Mouse (Mus musculus) embryo, embryonic 11 days (tissue): ENCODE measurements around the gene Dlg2.
"Not testable (repeated sequence)": the region's sequence is repeated elsewhere in the genome, so short reads cannot be mapped to it uniquely, and the experiment has no call there.

ENCODE experiments used
- DNase-seq: peaks from one replicate; pipeline ENCODE4 v3.0.0-alpha.2; 2015

Gene Dlg2

DNA sequence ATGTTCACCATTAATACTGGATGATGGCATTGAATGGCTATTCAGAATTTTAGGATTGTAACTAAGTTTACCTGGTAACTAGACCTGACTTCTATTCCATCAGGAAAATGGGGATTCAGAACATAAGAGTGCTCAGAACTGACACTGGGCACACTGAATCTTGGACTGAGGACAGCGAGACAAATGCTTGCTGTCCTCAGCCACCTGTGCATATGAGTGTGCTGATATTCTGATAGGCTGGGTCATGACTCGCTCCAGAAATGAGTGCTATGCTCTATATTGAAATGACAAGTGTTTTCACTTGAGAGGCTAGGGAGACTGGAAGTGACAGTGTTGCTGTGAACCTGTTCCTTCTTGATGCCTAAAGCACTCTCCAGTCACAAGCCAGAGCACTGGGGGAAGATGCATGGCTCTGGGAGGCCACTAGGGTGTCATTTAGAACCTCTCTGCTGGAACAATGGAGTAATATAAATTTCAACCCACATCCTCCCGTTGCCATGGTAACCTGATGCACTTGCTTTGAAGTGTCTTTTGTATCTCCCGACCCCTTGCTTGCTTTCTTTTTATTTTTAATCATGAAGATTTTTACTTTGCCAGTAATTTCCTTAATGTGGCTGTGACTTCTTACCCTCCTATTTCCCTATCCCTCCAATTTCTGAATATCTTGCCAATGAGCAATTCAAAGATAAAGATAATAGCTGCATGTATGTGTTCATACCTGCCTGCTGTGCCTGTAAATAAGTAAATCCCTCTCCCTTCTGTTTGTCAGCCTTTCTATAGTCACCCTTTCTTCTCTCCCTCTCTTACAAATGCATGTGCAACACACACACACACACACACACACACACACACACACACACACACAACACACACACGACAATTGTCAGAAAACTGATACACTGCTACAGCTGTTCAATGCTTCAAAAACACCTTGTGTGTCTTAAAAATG is 367.1 kb downstream of the Dlg2 start:
- DNase-seq = peak; percentile 67

- not testable (repeated sequence) for DNase-seq
These were observed 400.3 kb downstream of the Dlg2 start for GRCm38 (mm10) chr7:90876796-90877195.

DNA sequence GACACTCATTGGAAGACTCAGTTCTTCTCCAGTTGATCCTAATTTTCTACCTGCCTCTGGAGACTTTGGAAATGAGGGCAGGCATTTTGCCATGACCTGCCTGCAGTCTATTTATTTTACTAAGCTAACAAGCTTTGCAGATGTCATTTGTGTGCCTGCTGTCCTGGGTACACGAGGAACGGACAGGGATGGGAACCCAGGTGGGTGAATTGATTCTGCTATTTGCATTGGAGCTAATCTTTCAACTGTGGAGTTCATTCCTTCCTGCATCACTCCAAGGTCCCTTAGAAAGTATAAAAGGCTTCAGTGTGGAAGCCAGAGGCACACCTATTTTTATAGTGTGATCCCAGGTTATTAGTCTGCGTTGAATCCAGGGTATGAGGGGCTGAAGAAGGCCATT is 406.3 kb downstream of the Dlg2 start:
- DNase-seq = no peak

- DNase-seq = peak; percentile 33
These were observed 410.0 kb downstream of the Dlg2 start for GRCm38 (mm10) chr7:90886396-90887006.

DNA sequence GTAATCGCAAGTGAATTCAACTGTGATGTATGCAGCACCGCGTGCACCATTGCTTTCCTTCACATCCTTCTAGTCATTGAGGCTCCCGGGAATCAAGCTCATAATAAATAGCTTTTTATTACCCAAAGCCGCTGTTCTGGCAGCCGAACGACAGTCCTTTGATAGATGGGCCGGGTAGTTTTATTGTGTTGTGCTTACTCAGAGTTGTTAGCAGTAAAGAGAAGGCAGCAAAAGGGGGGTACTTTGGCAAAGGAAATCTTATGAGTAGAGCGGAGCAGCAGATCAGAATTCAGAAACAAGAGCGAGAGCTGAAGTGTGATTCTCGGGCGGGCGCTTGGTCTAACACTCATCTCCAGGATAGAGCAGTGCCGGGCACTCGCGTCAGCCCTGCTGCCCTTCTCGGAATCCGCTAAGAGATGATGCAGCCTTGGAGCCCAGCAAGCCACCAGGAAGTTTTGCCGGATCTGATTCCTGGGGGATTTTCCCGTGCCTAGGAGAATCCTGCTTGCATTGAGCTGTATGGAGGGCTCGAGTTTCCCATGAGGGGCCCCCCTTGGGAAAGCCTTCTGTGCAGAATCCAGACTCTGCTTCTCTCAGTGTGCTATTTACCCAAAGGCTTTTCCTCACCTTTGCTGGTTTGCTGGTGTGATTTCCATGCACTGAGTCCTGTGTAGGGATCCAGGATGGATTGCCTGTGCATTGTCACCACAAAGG is 410.7 kb downstream of the Dlg2 start:
- peak; percentile 65 for DNase-seq

DNA sequence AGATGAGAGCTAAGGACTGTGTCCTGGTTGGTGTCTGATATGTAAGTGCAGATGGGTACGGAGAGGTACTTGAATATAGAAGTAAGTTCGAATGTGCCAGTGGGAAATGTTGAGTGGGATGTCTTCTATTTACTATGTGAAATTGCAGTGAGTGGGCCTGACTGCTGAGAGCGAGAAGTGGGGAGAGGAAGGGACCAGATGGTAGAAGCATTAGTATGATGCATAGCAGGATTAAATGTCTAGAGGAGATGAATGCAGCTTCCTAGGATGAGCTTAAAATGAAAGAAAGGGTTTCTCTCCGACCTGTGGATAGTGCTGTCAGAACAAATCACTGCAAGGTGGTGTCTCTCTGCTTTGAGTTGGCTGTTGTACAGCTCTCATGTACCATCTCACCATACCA is 451.0 kb downstream of the Dlg2 start:
- no peak for DNase-seq

DNA sequence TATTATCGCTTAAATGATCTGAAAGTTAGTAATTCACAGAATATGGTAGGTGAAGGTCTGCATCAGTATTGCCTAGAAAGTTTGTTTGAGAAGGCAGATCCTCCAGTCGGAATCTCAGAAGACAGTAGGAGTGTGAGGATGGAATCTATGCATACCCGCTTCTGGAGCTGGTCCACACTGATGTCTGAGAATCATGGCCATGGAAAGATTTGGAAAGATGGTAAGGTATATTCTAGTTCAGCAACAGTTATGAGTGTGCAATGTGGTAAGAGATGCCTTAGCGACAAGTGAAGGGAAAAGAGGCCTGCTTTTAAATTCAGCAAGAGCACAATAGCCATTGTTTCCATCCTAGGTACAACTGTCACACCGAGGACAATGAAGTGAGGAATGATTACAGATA is 464.3 kb downstream of the Dlg2 start:
- DNase-seq = no peak

DNA sequence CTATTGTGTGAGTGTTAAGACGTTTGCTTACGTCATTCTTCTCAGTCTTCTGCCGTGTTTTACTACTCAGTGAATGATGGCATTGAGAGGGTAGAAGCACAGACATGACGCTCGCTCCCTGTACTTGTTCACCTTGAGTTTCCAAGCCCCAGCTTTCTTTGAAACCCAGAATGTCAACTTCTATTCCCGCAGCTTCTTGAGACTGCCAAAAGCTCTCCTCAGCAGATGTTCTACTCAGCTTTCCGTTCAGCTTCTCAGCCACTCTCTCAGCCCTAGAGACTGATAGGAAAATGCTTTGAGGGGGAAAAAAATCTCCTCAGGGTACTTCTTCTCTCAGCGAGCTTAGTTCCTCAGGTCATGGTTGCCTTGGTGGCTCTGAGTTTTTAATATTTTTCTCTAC is 470.6 kb downstream of the Dlg2 start:
- DNase-seq = no peak

DNA sequence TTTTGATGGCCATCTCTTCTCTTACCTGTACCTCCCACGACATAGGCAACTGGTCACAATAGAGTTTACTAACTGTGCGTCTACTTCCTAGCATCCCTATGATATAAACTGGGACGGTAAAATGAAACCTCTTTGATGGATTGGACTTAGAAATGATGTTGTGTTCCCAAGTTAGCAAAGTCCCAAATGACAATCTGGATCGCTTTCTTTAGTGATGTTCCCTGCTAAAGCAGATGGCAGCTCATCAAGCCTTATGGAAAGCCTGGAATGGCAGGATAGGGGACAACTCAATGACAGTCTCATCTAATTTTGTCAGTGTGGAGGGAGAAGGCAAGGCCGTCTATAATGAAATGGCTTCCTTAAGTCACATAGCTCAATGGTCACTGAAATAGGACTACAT is 472.7 kb downstream of the Dlg2 start:
- DNase-seq = no peak

DNA sequence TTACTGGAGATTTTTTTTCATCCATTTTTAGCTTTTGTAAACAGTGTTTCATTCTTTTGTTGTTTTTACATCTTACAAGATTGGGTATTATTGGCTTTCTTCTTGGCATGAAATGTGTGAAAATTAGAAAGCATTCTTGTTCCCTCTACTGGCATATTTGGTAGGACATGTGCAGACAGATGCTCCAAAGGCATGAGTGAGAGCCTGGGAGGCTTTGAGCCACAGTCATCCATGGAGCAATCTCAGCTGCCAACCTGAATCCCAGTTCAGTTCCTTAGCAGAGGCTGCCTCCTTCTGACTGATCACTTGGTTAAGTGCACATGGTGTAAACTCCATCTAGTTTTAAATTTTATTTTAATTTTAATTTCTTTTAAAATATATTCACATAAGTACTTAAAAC is 500.8 kb downstream of the Dlg2 start:
- DNase-seq = no peak

GRCm38 (mm10) chr7:90982069-90982468 is 505.6 kb downstream of the Dlg2 start:
- DNase-seq = no peak

- DNase-seq = no peak
These were observed 534.2 kb downstream of the Dlg2 start for GRCm38 (mm10) chr7:91010655-91011054.

GRCm38 (mm10) chr7:91044998-91045741 is 568.7 kb downstream of the Dlg2 start:
- DNase-seq = no peak

GRCm38 (mm10) chr7:91045742-91046098 is 569.2 kb downstream of the Dlg2 start:
- no peak for DNase-seq

GRCm38 (mm10) chr7:91063297-91064040 is 587.0 kb downstream of the Dlg2 start:
- DNase-seq = no peak

DNA sequence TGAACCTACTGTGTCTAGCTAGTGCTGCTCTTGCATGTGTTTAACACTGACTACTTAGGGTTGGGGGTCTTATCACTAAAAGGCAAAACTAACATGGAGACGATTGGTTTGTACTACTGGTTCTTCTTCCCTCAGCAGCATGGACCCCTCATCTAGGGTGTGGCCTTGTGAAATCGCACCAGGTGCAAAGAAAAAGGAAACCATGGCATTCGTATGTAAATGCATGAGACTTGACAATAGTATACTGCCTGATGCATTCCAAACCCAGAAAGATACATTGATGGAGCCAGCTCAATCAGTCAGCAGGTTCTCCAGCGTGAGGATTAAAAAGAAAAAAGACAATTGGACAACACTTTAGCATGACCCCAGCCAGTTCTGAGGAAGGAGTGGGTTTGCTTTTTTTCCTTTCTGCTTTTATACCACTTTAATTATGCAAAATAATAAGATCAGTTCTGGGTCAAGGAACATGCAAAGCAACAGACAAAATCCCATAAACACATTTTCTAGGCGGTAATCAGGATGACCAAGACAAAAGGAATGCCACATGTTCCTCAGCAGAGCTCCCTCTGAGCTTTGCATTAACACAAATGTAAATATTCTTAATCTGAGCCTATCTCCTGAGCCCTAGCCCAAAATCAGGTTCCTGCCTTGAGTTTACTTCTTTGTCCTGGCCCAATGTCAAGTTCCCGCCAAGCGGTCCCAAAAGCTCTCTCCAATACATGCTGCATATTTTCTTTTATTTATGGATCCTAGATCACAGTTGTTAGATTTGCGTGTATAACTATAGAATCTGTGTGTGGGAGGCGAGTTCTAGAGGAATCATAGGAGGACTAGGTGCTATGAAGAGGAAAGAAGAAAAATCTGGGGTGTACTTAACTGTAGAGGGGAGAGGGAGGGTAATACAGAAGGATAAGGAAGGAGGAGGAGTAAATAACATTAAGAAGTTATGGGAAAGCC is 595.6 kb downstream of the Dlg2 start:
- DNase-seq = no peak

DNA sequence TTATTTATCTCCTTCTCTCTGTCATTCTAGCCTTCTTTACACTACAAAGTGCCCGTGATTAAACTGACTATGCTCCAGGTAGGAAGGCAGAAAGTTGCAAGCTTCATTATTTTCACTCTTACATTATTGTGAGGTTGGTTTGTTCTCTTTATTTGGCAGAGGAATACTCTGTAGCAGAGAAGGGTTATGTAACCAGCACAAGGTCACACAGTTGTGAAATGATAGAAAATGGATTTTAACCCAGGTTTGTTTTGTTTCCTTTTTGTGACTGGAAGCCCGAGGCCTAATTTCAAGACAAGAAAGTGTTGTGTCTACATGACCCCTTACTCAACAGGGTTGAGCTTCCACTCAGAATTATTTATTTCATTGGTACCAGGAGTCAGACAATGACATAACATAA is 609.6 kb downstream of the Dlg2 start:
- no peak for DNase-seq

GRCm38 (mm10) chr7:91089211-91089930 is 612.9 kb downstream of the Dlg2 start:
- DNase-seq = no peak

DNA sequence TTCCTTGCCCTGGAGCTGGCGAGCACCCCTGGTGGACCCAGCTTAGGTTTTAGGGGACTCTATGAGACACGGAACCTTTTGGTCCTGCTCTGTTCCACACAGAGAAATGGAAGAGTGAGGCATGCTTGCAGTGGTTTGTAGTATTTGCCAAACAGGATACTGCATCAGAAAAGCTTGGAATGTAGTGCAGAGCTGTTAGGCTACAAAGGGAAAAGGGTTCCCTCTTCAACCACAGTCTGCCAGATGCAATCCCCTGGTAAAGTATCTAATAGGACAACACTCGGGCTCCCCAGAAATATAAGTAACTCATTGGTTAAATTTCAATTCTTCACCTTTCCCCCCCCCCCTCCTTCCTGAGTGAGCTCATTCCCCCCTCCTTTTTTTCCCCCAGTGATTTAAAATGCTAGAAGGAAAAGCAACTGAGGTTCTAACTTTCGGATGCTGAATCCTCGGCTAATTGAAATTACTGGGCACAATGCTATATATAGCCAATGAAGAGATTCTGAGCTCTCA is 613.9 kb downstream of the Dlg2 start:
- no peak for DNase-seq
